Mouse (Mus musculus) kidney, postnatal 10 days (tissue): Measurements from ENCODE around the gene Gm20715.

Source experiments
- DNase-seq: peaks from one replicate; pipeline ENCODE4 v3.0.0; 2021; ENCODE audit warnings: mixed read lengths

Gene Gm20715

GRCm38 (mm10) chr7:6430342-6430741 lies 20.3 kb downstream of the Gm20715 start:
- peak; percentile 48 for DNase-seq

- DNase-seq: no peak
These were observed 28.3 kb downstream of the Gm20715 start, which contains the start of gene Olfr1344 for GRCm38 (mm10) chr7:6438388-6438787. Gene Olfr1344, plus strand, starts transcription at chr7:6438688.

GRCm38 (mm10) chr7:6441173-6441572 lies 31.1 kb downstream of the Gm20715 start:
- no peak for DNase-seq

- no peak for DNase-seq
These were observed 37.7 kb downstream of the Gm20715 start for GRCm38 (mm10) chr7:6447771-6448170.

DNA sequence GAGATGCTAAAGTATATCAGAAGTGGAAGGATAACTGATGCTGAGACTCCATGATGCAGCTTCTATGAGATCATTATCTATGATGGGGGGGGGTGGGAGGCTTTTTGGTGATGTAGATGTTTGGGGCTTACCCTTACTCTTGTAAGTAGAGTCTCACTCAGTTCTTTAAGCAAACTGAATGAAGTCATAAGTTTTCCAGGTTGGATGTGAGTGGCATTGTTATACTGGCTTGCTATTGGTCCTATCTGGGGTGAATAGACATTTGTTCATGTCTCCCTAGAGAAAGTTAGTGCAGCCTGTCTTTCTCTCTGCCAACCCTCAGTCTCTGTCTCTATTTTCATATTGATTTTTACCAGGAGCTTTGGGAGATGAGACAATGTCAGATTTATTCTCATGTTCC lies 45.8 kb downstream of the Gm20715 start, which contains the start of gene Olfr1336:
Gene Olfr1336, plus strand, starts transcription at position 301 of the 400 bp plus-strand sequence.
- DNase-seq: no peak

DNA sequence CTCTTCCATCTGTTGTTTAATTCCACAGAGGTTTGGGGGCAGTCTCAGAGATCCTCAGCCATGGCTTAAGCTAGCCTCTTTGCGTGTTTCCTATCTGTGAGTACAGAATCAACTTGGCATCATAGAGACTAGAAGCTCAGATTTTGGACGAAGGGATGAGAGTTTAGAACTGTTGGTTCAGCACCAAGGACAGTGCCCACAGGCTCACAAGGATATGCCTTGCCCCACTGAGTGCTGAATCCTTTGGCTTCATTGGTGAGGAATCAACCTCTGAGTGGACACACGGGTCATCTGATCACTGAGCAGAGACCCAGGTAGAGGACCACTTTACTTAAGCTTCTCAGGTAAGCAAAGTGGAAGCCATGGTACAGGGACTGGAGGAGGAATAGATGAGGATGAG lies 46.3 kb downstream of the Gm20715 start:
- DNase-seq: peak; percentile 10

DNA sequence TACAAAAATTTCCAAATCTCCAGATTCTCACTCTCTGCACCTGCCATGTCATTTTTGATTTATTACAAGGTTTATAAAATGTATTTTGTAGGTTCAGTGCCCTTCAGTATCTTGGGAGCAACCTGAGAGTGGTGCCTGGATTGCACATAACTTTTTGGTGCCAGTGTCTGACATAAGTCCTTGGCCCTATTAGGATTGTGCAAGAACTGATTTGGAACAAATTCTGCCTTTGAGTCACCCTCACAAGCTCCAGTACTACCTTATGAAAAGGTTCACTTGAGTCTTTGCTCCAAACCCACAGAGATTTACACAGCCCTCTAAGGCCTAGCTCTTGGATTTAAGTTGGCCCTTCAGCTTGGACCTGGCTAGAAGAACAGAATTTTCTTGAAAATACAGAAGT lies 56.9 kb downstream of the Gm20715 start, which contains the start of gene Olfr1346:
Gene Olfr1346, plus strand, starts transcription at position 151 of the 400 bp plus-strand sequence.
- DNase-seq: no peak

- DNase-seq: peak; percentile 6
These were observed 67.6 kb downstream of the Gm20715 start for GRCm38 (mm10) chr7:6477633-6478032.

DNA sequence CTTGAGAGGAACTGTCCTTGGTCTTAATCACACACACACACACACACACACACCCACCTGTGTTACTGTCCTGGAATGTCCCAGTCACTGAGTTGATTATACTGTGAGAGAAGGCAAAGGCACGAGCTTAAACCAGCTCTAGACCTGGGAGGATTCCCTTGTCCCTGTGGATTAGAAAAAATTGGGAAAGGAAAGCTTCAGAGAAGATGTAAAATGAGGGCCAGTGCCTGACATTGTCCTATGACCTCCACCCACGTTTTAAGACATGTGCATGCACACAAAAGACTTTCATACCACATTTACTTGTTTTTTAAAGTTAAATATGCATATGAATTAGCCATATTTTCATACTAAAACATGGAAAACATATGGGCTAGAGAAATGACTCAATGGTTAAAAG lies 76.8 kb downstream of the Gm20715 start, which contains the start of gene Olfr5:
Gene Olfr5, minus strand, starts transcription at position 101 of the 400 bp plus-strand sequence.
- no peak for DNase-seq
